Mouse (Mus musculus) gastrocnemius, adult 2 months (tissue): ENCODE data around the gene Btbd3. TPM values are rescaled to one million over a fixed set of nuclear protein-coding genes. Genes with fewer than 3 reads are reported as not detected.

Experiments
- DNase-seq: peaks from one replicate; pipeline ENCODE4 v3.0.0; 2022
- H3K27ac ChIP-seq: fragments of 200-600 bp; 2 replicates; pipeline ENCODE4 v1.8.1; 2022; ENCODE audit warnings: mild to moderate bottlenecking
- H3K4me3 ChIP-seq: fragments of 200-600 bp; 2 replicates; pipeline ENCODE4 v1.8.1; 2022; ENCODE audit warnings: mild to moderate bottlenecking, moderate library complexity
- CTCF ChIP-seq: fragments of 200-600 bp; IDR thresholded peaks from 2 replicates; pipeline ENCODE4 v1.8.1; 2022; ENCODE audit warnings: antibody characterized with exemption, mild to moderate bottlenecking, moderate library complexity
- intact Hi-C: fragments of 180-260 bp; cut with DNase I; formaldehyde crosslinking; loops from one replicate; pipeline ENCODE4 v1.15.1; 2025
- total RNA-seq, 2 experiments: library from RNA; stranded (reverse); gene quantifications; 2 replicates each; pipeline ENCODE4 v1.2.3; 2021

Btbd3 gene
- total RNA-seq, 2 experiments from 2014 or later: 8.4 to 9.7 TPM

- peak overlapping the region; percentile 64 for H3K27ac ChIP-seq
- intact Hi-C loops: no loop called here
- peak; percentile 28 for DNase-seq
- no peak for TF ChIP-seq CTCF
- peak overlapping the region; percentile 40 for H3K4me3 ChIP-seq
Measured at GRCm38 (mm10) chr2:138265356-138266005, 9.1 kb downstream of the Btbd3 start.

GRCm38 (mm10) chr2:138266679-138267078, 10.3 kb downstream of the Btbd3 start:
- TF ChIP-seq CTCF: no peak
- intact Hi-C loops: no loop called here
- peak overlapping the region; percentile 64; the same call in 1 of the 2 replicates for H3K27ac ChIP-seq
- no peak overlapping the region for H3K4me3 ChIP-seq
- no peak for DNase-seq

- DNase-seq: no peak
- intact Hi-C loops: no loop called here
- TF ChIP-seq CTCF: no peak
- Histone ChIP-seq H3K4me3 (no peak overlapping the region), H3K27ac (peak overlapping the region; percentile 64; the same call in 1 of the 2 replicates)
Measured at GRCm38 (mm10) chr2:138267852-138268513, 11.6 kb downstream of the Btbd3 start.

GRCm38 (mm10) chr2:138269330-138269729, 13.0 kb downstream of the Btbd3 start:
- DNase-seq: no peak
- Histone ChIP-seq H3K27ac (no peak overlapping the region), H3K4me3 (no peak overlapping the region)
- TF ChIP-seq CTCF: no peak
- intact Hi-C loops: no loop called here

GRCm38 (mm10) chr2:138273404-138274073, 17.2 kb downstream of the Btbd3 start:
- no peak for TF ChIP-seq CTCF
- no peak for DNase-seq
- intact Hi-C loops: loop anchor here (2.0 kb wide), 1 partner anchor 15 kb away; no protein-coding TSS in a partner anchor
- Histone ChIP-seq H3K27ac (peak overlapping the region; percentile 20; the same call in 1 of the 2 replicates), H3K4me3 (no peak overlapping the region)

- no peak overlapping the region for H3K4me3 ChIP-seq
- intact Hi-C loops: no loop called here
- DNase-seq: no peak
- TF ChIP-seq CTCF: no peak
- H3K27ac ChIP-seq: no peak overlapping the region
Measured at GRCm38 (mm10) chr2:138274086-138274485, 17.7 kb downstream of the Btbd3 start.

GRCm38 (mm10) chr2:138277842-138278691, 21.7 kb downstream of the Btbd3 start:
- no peak for TF ChIP-seq CTCF
- Histone ChIP-seq H3K27ac (peak overlapping the region; percentile 83), H3K4me3 (peak overlapping the region; percentile 69)
- DNase-seq: peak; percentile 82
- intact Hi-C loops: loop anchor here (2.0 to 5.0 kb wide), 2 partner anchors 21 to 246 kb away; partner anchors contain the start of gene Btbd3

GRCm38 (mm10) chr2:138278853-138279640, 22.7 kb downstream of the Btbd3 start:
- DNase-seq: peak; percentile 34
- H3K27ac ChIP-seq: peak overlapping the region; percentile 83
- no peak for TF ChIP-seq CTCF
- intact Hi-C loops: loop anchor here (2.0 to 5.0 kb wide), 2 partner anchors 22 to 247 kb away; partner anchors contain the start of gene Btbd3
- H3K4me3 ChIP-seq: peak overlapping the region; percentile 69

- DNase-seq: peak; percentile 27
- H3K4me3 ChIP-seq: peak overlapping the region; percentile 69
- intact Hi-C loops: loop anchor here (2.0 to 5.0 kb wide), 2 partner anchors 23 to 247 kb away; partner anchors contain the start of gene Btbd3
- TF ChIP-seq CTCF: no peak
- peak overlapping the region; percentile 83 for H3K27ac ChIP-seq
Measured at GRCm38 (mm10) chr2:138279641-138280040, 23.3 kb downstream of the Btbd3 start.

- H3K27ac ChIP-seq: peak overlapping the region; percentile 83
- TF ChIP-seq CTCF: peak; percentile 36; the same call in 1 of the 2 replicates
- no peak for DNase-seq
- H3K4me3 ChIP-seq: peak overlapping the region; percentile 69
- intact Hi-C loops: no loop called here
Measured at GRCm38 (mm10) chr2:138280225-138280711, 23.9 kb downstream of the Btbd3 start.
